In the genomic region with DNA sequence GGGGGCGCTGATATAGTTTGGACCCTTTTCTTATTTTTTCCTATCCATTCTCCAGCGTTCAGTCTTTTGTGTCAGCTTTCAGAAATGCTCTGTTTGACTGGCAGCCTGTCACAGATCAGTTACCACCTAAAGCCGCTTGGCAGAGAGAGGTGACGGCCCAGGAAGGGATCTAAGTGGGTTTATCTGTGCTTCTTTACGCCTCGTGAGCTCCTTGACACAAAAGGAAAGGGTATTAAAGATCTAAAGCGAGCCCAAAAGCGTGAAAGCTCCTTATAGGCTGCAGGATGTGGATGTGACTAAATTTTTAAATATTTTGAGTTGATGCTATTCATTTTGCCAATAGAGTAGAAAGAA, we compare ENCODE assay signal across 7 mouse cellular contexts.
A peak's percentile ranks its signal among the peaks of the same experiment; 100 is the strongest.
DNase-seq lines count a peak whose midpoint lies in the region; ATAC-seq and TF ChIP-seq lines count a peak whose summit lies in the region.

No protein-coding gene starts in this region.

- ATAC-seq in lung, embryonic 14.5 days (ENCODE audit: insufficient read depth): peak; percentile 44; the same call in 1 of the 2 replicates
- ATAC-seq in forebrain, embryonic 13.5 days: peak; percentile 88; the same call in 1 of the 2 replicates
- ATAC-seq in limb, embryonic 14.5 days (ENCODE audit: low FRiP score, low read depth): no peak
- no peak for ATAC-seq in stomach, postnatal 0 days (ENCODE audit: low FRiP score, low TSS enrichment)
- ATAC-seq in megakaryocyte progenitor cell, adult 5-6 weeks (replicated peaks; ENCODE audit: poor library complexity): no peak

- no peak overlapping the region for H3K4me3 ChIP-seq in lung, embryonic 14.5 days (ENCODE audit: low read depth, low read length)
- peak overlapping the region; percentile 15; the same call in 1 of the 2 replicates for H3K4me3 ChIP-seq in forebrain, embryonic 13.5 days
- no peak overlapping the region for H3K4me3 ChIP-seq in limb, embryonic 14.5 days (replicated peaks; ENCODE audit: low read length)
- H3K4me3 ChIP-seq in stomach, postnatal 0 days (ENCODE audit: low read depth, low read length): no peak overlapping the region
- no peak overlapping the region for H3K4me3 ChIP-seq in gastrocnemius, adult 2 months

- no peak for TF ChIP-seq CTCF in lung, embryonic 14.5 days (IDR thresholded peaks at IDR 0.05; ENCODE audit: low read depth)
- TF ChIP-seq CTCF in stomach, postnatal 0 days (IDR thresholded peaks at IDR 0.05; ENCODE audit: low read depth): no peak
- TF ChIP-seq CTCF in gastrocnemius, adult 2 months (IDR thresholded peaks at IDR 0.05): no peak

- peak; percentile 3 for DNase-seq in lung, embryonic 14.5 days
- no peak for DNase-seq in lung, postnatal 36 days
- no peak for DNase-seq in limb, embryonic 14.5 days (ENCODE audit: low spot score)
- no peak for DNase-seq in stomach, postnatal 0 days (ENCODE audit: low spot score)
- no peak for DNase-seq in gastrocnemius, adult 2 months

- 9% methylated on average over 8 of the region's 8 CpGs for WGBS in lung, embryonic 14.5 days
- 3% methylated on average over 8 of the region's 8 CpGs for WGBS in forebrain, embryonic 13.5 days
- WGBS in limb, embryonic 14.5 days: 21% methylated on average over 8 of the region's 8 CpGs
- 11% methylated on average over 8 of the region's 8 CpGs for WGBS in stomach, postnatal 0 days

- 0 out of 2 replicates have a peak, but pooled peaks cover 3% of the 10 kb centered on the region for H3K4me1 ChIP-seq in lung, embryonic 14.5 days (ENCODE audit: insufficient read depth)
- peaks cover 11% of the 10 kb centered on the region for H3K4me1 ChIP-seq in forebrain, embryonic 13.5 days
- H3K4me1 ChIP-seq in limb, embryonic 14.5 days (ENCODE audit: control insufficient read depth, insufficient read depth, low read length): peaks cover 5% of the 10 kb centered on the region; the same call in 1 of the 2 replicates
- H3K4me1 ChIP-seq in stomach, postnatal 0 days (replicated peaks; ENCODE audit: control insufficient read depth, insufficient read depth): no peaks in the 10 kb centered on the region

- H3K27ac ChIP-seq in lung, embryonic 14.5 days (ENCODE audit: low read depth): no peak overlapping the region
- H3K27ac ChIP-seq in forebrain, embryonic 13.5 days: peak overlapping the region; percentile 92
- no peak overlapping the region for H3K27ac ChIP-seq in limb, embryonic 14.5 days (replicated peaks; ENCODE audit: low read depth, low read length)
- no peak overlapping the region for H3K27ac ChIP-seq in stomach, postnatal 0 days (replicated peaks)
- no peak overlapping the region for H3K27ac ChIP-seq in gastrocnemius, adult 2 months

- TF ChIP-seq EP300 in stomach, postnatal 0 days (optimal IDR thresholded peaks at IDR 0.05): no peak

- intact Hi-C loops in gastrocnemius, adult 2 months (cut with DNase I): no loop called here

- H3K9ac ChIP-seq in lung, embryonic 14.5 days: no peak overlapping the region
- peak overlapping the region; percentile 7; the same call in 1 of the 2 replicates for H3K9ac ChIP-seq in forebrain, embryonic 13.5 days
- no peak overlapping the region for H3K9ac ChIP-seq in limb, embryonic 14.5 days (ENCODE audit: low read depth, low read length, severe bottlenecking)
- H3K9ac ChIP-seq in stomach, postnatal 0 days (ENCODE audit: low read length): no peak overlapping the region

- no peaks in the 10 kb centered on the region for H3K9me3 ChIP-seq in lung, embryonic 14.5 days (ENCODE audit: low read depth, low read length)
- no peaks in the 10 kb centered on the region for H3K9me3 ChIP-seq in forebrain, embryonic 13.5 days (replicated peaks)
- no peaks in the 10 kb centered on the region for H3K9me3 ChIP-seq in limb, embryonic 14.5 days (ENCODE audit: control insufficient read depth, low read length)
- H3K9me3 ChIP-seq in stomach, postnatal 0 days (ENCODE audit: control insufficient read depth, low read length): no peaks in the 10 kb centered on the region

- no peak for TF ChIP-seq POLR2A in limb, embryonic 14.5 days (IDR thresholded peaks at IDR 0.05; ENCODE audit: borderline replicate concordance, extremely low read depth, insufficient read depth, insufficient read length)

- no peaks in the 10 kb centered on the region for H3K27me3 ChIP-seq in lung, embryonic 14.5 days (ENCODE audit: insufficient read depth, low read length)
- no peaks in the 10 kb centered on the region for H3K27me3 ChIP-seq in forebrain, embryonic 13.5 days
- H3K27me3 ChIP-seq in limb, embryonic 14.5 days (ENCODE audit: control insufficient read depth, insufficient read depth, low read length): no peaks in the 10 kb centered on the region
- no peaks in the 10 kb centered on the region for H3K27me3 ChIP-seq in stomach, postnatal 0 days (ENCODE audit: control insufficient read depth, insufficient read depth, low read length)

- no peaks in the 10 kb centered on the region for H3K36me3 ChIP-seq in lung, embryonic 14.5 days (ENCODE audit: insufficient read depth)
- no peaks in the 10 kb centered on the region for H3K36me3 ChIP-seq in forebrain, embryonic 13.5 days (ENCODE audit: poor library complexity, severe bottlenecking)
- H3K36me3 ChIP-seq in limb, embryonic 14.5 days (ENCODE audit: control insufficient read depth, insufficient read depth, low read length): no peaks in the 10 kb centered on the region
- H3K36me3 ChIP-seq in stomach, postnatal 0 days (ENCODE audit: control insufficient read depth, insufficient read depth, low read length): no peaks in the 10 kb centered on the region

- H3K4me2 ChIP-seq in lung, embryonic 14.5 days: peak overlapping the region; percentile 40
- H3K4me2 ChIP-seq in forebrain, embryonic 13.5 days: peak overlapping the region; percentile 52
- H3K4me2 ChIP-seq in limb, embryonic 14.5 days (replicated peaks; ENCODE audit: low read depth, low read length, severe bottlenecking): 0 out of 2 replicates have a peak overlapping the region, but pooled peaks have one; percentile 15
- H3K4me2 ChIP-seq in stomach, postnatal 0 days (replicated peaks; ENCODE audit: low read depth): 0 out of 2 replicates have a peak overlapping the region, but pooled peaks have one; percentile 11

Comparison
In these comparisons a context has a peak if more than half of its experiments do, and no peak if none do; other contexts are left out.
1. ATAC-seq: peak in lung, embryonic 14.5 days (single experiment) and forebrain, embryonic 13.5 days (single experiment); none in limb, embryonic 14.5 days (single experiment), stomach, postnatal 0 days (single experiment) and megakaryocyte progenitor cell, adult 5-6 weeks (single experiment).
2. Peak in every context shown above with its lines, with median percentiles within 50 percentile points of each other: H3K4me2 ChIP-seq.